ENCODE assay signal across 8 mouse cellular contexts in genomic region chr12:85339947-85340346, GRCm38 (mm10). TPM values are rescaled to one million over a fixed set of nuclear protein-coding genes. Genes with fewer than 3 reads are reported as not detected.
DNase-seq lines count a peak whose midpoint lies in the region; ATAC-seq lines count a peak whose summit lies in the region.

No protein-coding gene starts in this region.

- H3K27me3 ChIP-seq in heart, embryonic 13.5 days (replicated peaks) = no peaks in the 10 kb centered on the region
- no peaks in the 10 kb centered on the region for H3K27me3 ChIP-seq in hindbrain, embryonic 14.5 days (ENCODE audit: control insufficient read depth, insufficient read depth, low read length)
- no peaks in the 10 kb centered on the region for H3K27me3 ChIP-seq in lung, embryonic 15.5 days
- H3K27me3 ChIP-seq in neural tube, embryonic 15.5 days (replicated peaks) = no peaks in the 10 kb centered on the region

- H3K4me1 ChIP-seq in heart, embryonic 13.5 days = peaks cover 29% of the 10 kb centered on the region
- peaks cover 10% of the 10 kb centered on the region for H3K4me1 ChIP-seq in hindbrain, embryonic 14.5 days (replicated peaks; ENCODE audit: control insufficient read depth, insufficient read depth, low read length)
- peaks cover 18% of the 10 kb centered on the region for H3K4me1 ChIP-seq in lung, embryonic 15.5 days
- peaks cover 18% of the 10 kb centered on the region for H3K4me1 ChIP-seq in neural tube, embryonic 15.5 days

- WGBS in heart, embryonic 13.5 days = 54% methylated on average over 4 of the region's 4 CpGs
- WGBS in hindbrain, embryonic 14.5 days = 31% methylated on average over 4 of the region's 4 CpGs
- WGBS in lung, embryonic 15.5 days = 47% methylated on average over 4 of the region's 4 CpGs
- 49% methylated on average over 4 of the region's 4 CpGs for WGBS in neural tube, embryonic 15.5 days

- H3K9me3 ChIP-seq in heart, embryonic 13.5 days = no peaks in the 10 kb centered on the region
- H3K9me3 ChIP-seq in hindbrain, embryonic 14.5 days (ENCODE audit: control insufficient read depth, low read length) = no peaks in the 10 kb centered on the region
- H3K9me3 ChIP-seq in lung, embryonic 15.5 days = no peaks in the 10 kb centered on the region
- H3K9me3 ChIP-seq in neural tube, embryonic 15.5 days (replicated peaks) = no peaks in the 10 kb centered on the region

- H3K27ac ChIP-seq in heart, embryonic 13.5 days (replicated peaks) = peak overlapping the region; percentile 94
- no peak overlapping the region for H3K27ac ChIP-seq in hindbrain, embryonic 14.5 days
- peak overlapping the region; percentile 4; the same call in 1 of the 2 replicates for H3K27ac ChIP-seq in lung, embryonic 15.5 days
- no peak overlapping the region for H3K27ac ChIP-seq in neural tube, embryonic 15.5 days (replicated peaks)

- peaks cover 39% of the 10 kb centered on the region for H3K36me3 ChIP-seq in heart, embryonic 13.5 days
- peaks cover 32% of the 10 kb centered on the region for H3K36me3 ChIP-seq in hindbrain, embryonic 14.5 days (replicated peaks; ENCODE audit: control insufficient read depth, insufficient read depth)
- peaks cover 29% of the 10 kb centered on the region for H3K36me3 ChIP-seq in lung, embryonic 15.5 days
- H3K36me3 ChIP-seq in neural tube, embryonic 15.5 days = peaks cover 10% of the 10 kb centered on the region; the same call in 1 of the 2 replicates

- peak overlapping the region; percentile 99 for H3K9ac ChIP-seq in heart, embryonic 13.5 days
- H3K9ac ChIP-seq in hindbrain, embryonic 14.5 days = no peak overlapping the region
- no peak overlapping the region for H3K9ac ChIP-seq in lung, embryonic 15.5 days
- H3K9ac ChIP-seq in neural tube, embryonic 15.5 days (replicated peaks) = no peak overlapping the region

- H3K4me2 ChIP-seq in heart, embryonic 13.5 days = peak overlapping the region; percentile 78
- H3K4me2 ChIP-seq in hindbrain, embryonic 14.5 days (replicated peaks) = peak overlapping the region; percentile 87
- peak overlapping the region; percentile 62 for H3K4me2 ChIP-seq in lung, embryonic 15.5 days
- peak overlapping the region; percentile 90 for H3K4me2 ChIP-seq in neural tube, embryonic 15.5 days

- ATAC-seq in heart, embryonic 13.5 days (ENCODE audit: extremely low read depth, insufficient number of reproducible peaks, low FRiP score, low TSS enrichment) = no peak
- ATAC-seq in hindbrain, embryonic 14.5 days (ENCODE audit: low FRiP score) = no peak
- ATAC-seq in lung, embryonic 15.5 days (ENCODE audit: borderline replicate concordance, extremely low read depth, low FRiP score, low TSS enrichment) = no peak
- no peak for ATAC-seq in neural tube, embryonic 15.5 days (ENCODE audit: low FRiP score)

- H3K4me3 ChIP-seq in heart, embryonic 13.5 days = peak overlapping the region; percentile 99
- H3K4me3 ChIP-seq in hindbrain, embryonic 14.5 days (replicated peaks; ENCODE audit: low read length) = no peak overlapping the region; the same call in 1 of the 2 replicates
- H3K4me3 ChIP-seq in lung, embryonic 15.5 days = peak overlapping the region; percentile 89; the same call in 1 of the 2 replicates
- no peak overlapping the region for H3K4me3 ChIP-seq in neural tube, embryonic 15.5 days (replicated peaks)

- no peak for DNase-seq in heart, adult 8-10 months (ENCODE audit: low spot score)
- peak; percentile 34 for DNase-seq in c-Kit-positive CD71-positive TER-119-negative erythroid progenitor cells, embryonic 14.5 days (ENCODE audit: low read depth)
- DNase-seq in hindbrain, embryonic 14.5 days (ENCODE audit: low spot score) = no peak
- DNase-seq in ovary, postnatal 36 days (ENCODE audit: low spot score) = no peak
- DNase-seq in thymus, postnatal 36 days = no peak

RNA-seq across cellular contexts. Expression of gene Nek9, which starts 0.8 kb away (rescaled TPM):
- polyA plus RNA-seq in heart, embryonic 13.5 days (2015; fragmentation: Nextera tagmentation; extraction: Ambion mirVana) = 18.5 and 19.2 TPM in 2 replicates
- total RNA-seq in heart, adult 8-10 months (2022) = 100 to 1,000 TPM; 119 to 127 (median 123) TPM
- polyA plus RNA-seq in hindbrain, embryonic 14.5 days (2014; fragmentation: Nextera tagmentation; extraction: Ambion mirVana) = 9.5 and 10.0 TPM in 2 replicates
- 19.5 and 21.1 TPM in 2 replicates for polyA plus RNA-seq in lung, embryonic 15.5 days (2015; fragmentation: Nextera tagmentation; extraction: Ambion mirVana)
- polyA plus RNA-seq in neural tube, embryonic 15.5 days (2015; fragmentation: Nextera tagmentation; extraction: Ambion mirVana) = 9.5 and 12.2 TPM in 2 replicates

RNA-seq across cellular contexts. Expression of gene Tmed10, which starts 34.7 kb away (rescaled TPM):
- 279 and 292 TPM in 2 replicates for polyA plus RNA-seq in heart, embryonic 13.5 days (2015; fragmentation: Nextera tagmentation; extraction: Ambion mirVana)
- 100 to 1,000 TPM; 164 to 177 (median 171) TPM for total RNA-seq in heart, adult 8-10 months (2022)
- polyA plus RNA-seq in hindbrain, embryonic 14.5 days (2014; fragmentation: Nextera tagmentation; extraction: Ambion mirVana) = 234 and 256 TPM in 2 replicates
- 321 and 334 TPM in 2 replicates for polyA plus RNA-seq in lung, embryonic 15.5 days (2015; fragmentation: Nextera tagmentation; extraction: Ambion mirVana)
- polyA plus RNA-seq in neural tube, embryonic 15.5 days (2015; fragmentation: Nextera tagmentation; extraction: Ambion mirVana) = 212 and 223 TPM in 2 replicates

RNA-seq across cellular contexts. Expression of gene Zc2hc1c, which starts 51.6 kb away (rescaled TPM):
- polyA plus RNA-seq in heart, embryonic 13.5 days (2015; fragmentation: Nextera tagmentation; extraction: Ambion mirVana) = 0.55 and 0.62 TPM in 2 replicates
- total RNA-seq in heart, adult 8-10 months (2022) = 1 to 10 TPM; 2.6 to 3.2 (median 2.6) TPM
- polyA plus RNA-seq in hindbrain, embryonic 14.5 days (2014; fragmentation: Nextera tagmentation; extraction: Ambion mirVana) = 1.9 and 2.0 TPM in 2 replicates
- polyA plus RNA-seq in lung, embryonic 15.5 days (2015; fragmentation: Nextera tagmentation; extraction: Ambion mirVana) = 1.7 TPM in 2 replicates
- 1.4 TPM in 2 replicates for polyA plus RNA-seq in neural tube, embryonic 15.5 days (2015; fragmentation: Nextera tagmentation; extraction: Ambion mirVana)

RNA-seq across cellular contexts. Expression of gene Acyp1, which starts 51.7 kb away (rescaled TPM):
- polyA plus RNA-seq in heart, embryonic 13.5 days (2015; fragmentation: Nextera tagmentation; extraction: Ambion mirVana) = 59.2 and 66.6 TPM in 2 replicates
- 10 to 100 TPM; 20.6 to 27.9 (median 22.9) TPM for total RNA-seq in heart, adult 8-10 months (2022)
- polyA plus RNA-seq in hindbrain, embryonic 14.5 days (2014; fragmentation: Nextera tagmentation; extraction: Ambion mirVana) = 46.8 and 59.1 TPM in 2 replicates
- 53.8 and 55.5 TPM in 2 replicates for polyA plus RNA-seq in lung, embryonic 15.5 days (2015; fragmentation: Nextera tagmentation; extraction: Ambion mirVana)
- polyA plus RNA-seq in neural tube, embryonic 15.5 days (2015; fragmentation: Nextera tagmentation; extraction: Ambion mirVana) = 53.3 and 53.5 TPM in 2 replicates

Comparison
In these comparisons a context has a peak if more than half of its experiments do, and no peak if none do; other contexts are left out.
1. H3K27ac ChIP-seq: peak in heart, embryonic 13.5 days (single experiment) and lung, embryonic 15.5 days (single experiment); none in hindbrain, embryonic 14.5 days (single experiment) and neural tube, embryonic 15.5 days (single experiment).
2. H3K4me3 ChIP-seq: peak in heart, embryonic 13.5 days (single experiment) and lung, embryonic 15.5 days (single experiment); none in hindbrain, embryonic 14.5 days (single experiment) and neural tube, embryonic 15.5 days (single experiment).
3. Peak in every context shown above with its lines, with median percentiles within 50 percentile points of each other: H3K4me2 ChIP-seq.